Mouse (Mus musculus): Measurements from ENCODE around the gene Gm26920.
"Not testable (repeated sequence)": the region's sequence is repeated elsewhere in the genome, so short reads cannot be mapped to it uniquely, and the experiment has no call there.

The Gm26920 gene

GRCm38 (mm10) chr7:30090092-30090969 lies at the start of gene Gm26920, which contains the start of gene Zfp566:
Gene Gm26920 (minus strand): TSS chr7:30090410.
Gene Zfp566 (minus strand): TSS chr7:30090527.
- DNase-seq (ENCODE audit: low spot score in 2 of 2): peak; percentile 94 to 98

GRCm38 (mm10) chr7:30136826-30137225 lies 46.6 kb upstream of the Gm26920 start:
- DNase-seq (ENCODE audit: low spot score in 2 of 2): no peak

- DNase-seq (ENCODE audit: low spot score in 2 of 2): no peak
Observed at GRCm38 (mm10) chr7:30132396-30132795, 42.2 kb upstream of the Gm26920 start.

- no peak for DNase-seq (ENCODE audit: low spot score in 2 of 2)
Observed at GRCm38 (mm10) chr7:30129900-30130299, 39.7 kb upstream of the Gm26920 start.

GRCm38 (mm10) chr7:30122188-30122530 lies 31.9 kb upstream of the Gm26920 start:
- DNase-seq (ENCODE audit: low spot score in 2 of 2): no peak

GRCm38 (mm10) chr7:30121308-30122187 lies 31.3 kb upstream of the Gm26920 start, which contains the start of gene Zfp382:
Gene Zfp382 (plus strand): TSS chr7:30121942.
- DNase-seq (ENCODE audit: low spot score in 2 of 2): peak; percentile 90

- not testable (repeated sequence) for DNase-seq (ENCODE audit: low spot score in 2 of 2)
Observed at GRCm38 (mm10) chr7:30117935-30118334, 27.7 kb upstream of the Gm26920 start.

GRCm38 (mm10) chr7:30116076-30116475 lies 25.9 kb upstream of the Gm26920 start:
- DNase-seq (ENCODE audit: low spot score in 2 of 2): no peak

GRCm38 (mm10) chr7:30099297-30099696 lies 9.1 kb upstream of the Gm26920 start:
- DNase-seq (ENCODE audit: low spot score in 2 of 2): peak; percentile 21 to 27

GRCm38 (mm10) chr7:30095551-30096125 lies 5.4 kb upstream of the Gm26920 start:
- DNase-seq (ENCODE audit: low spot score in 2 of 2): no peak

- peak; percentile 92 to 95 for DNase-seq (ENCODE audit: low spot score in 2 of 2)
Observed at GRCm38 (mm10) chr7:30094646-30095429, 4.6 kb upstream of the Gm26920 start, which contains the start of gene Zfp260. Gene Zfp260 (plus strand): TSS chr7:30094777.

GRCm38 (mm10) chr7:30093918-30094415 lies 3.8 kb upstream of the Gm26920 start:
- DNase-seq (ENCODE audit: low spot score in 2 of 2): no peak

- DNase-seq (ENCODE audit: low spot score in 2 of 2): no peak
Observed at GRCm38 (mm10) chr7:30092666-30093065, 2.5 kb upstream of the Gm26920 start.

- DNase-seq (ENCODE audit: low spot score in 2 of 2): peak in 1 of 2 experiments; percentile 17
Observed at GRCm38 (mm10) chr7:30090970-30091585, 868 bp upstream of the Gm26920 start.

- no peak for DNase-seq (ENCODE audit: low spot score in 2 of 2)
Observed at GRCm38 (mm10) chr7:30089405-30089804, 805 bp downstream of the Gm26920 start.

- no peak for DNase-seq (ENCODE audit: low spot score in 2 of 2)
Observed at GRCm38 (mm10) chr7:30086524-30086923, 3.7 kb downstream of the Gm26920 start.

- peak; percentile 80 to 81 for DNase-seq (ENCODE audit: low spot score in 2 of 2)
Observed at GRCm38 (mm10) chr7:30072146-30073028, 17.8 kb downstream of the Gm26920 start, which contains the start of gene Zfp82. Gene Zfp82 (minus strand): TSS chr7:30072900.

- no peak for DNase-seq (ENCODE audit: low spot score in 2 of 2)
Observed at GRCm38 (mm10) chr7:30064622-30065021, 25.6 kb downstream of the Gm26920 start.

- no peak for DNase-seq (ENCODE audit: low spot score in 2 of 2)
Observed at GRCm38 (mm10) chr7:30062478-30062877, 27.7 kb downstream of the Gm26920 start.

All from heart, adult 9 months (tissue).